Mouse (Mus musculus): Measurements from ENCODE around the gene Sh3gl3.

DNA sequence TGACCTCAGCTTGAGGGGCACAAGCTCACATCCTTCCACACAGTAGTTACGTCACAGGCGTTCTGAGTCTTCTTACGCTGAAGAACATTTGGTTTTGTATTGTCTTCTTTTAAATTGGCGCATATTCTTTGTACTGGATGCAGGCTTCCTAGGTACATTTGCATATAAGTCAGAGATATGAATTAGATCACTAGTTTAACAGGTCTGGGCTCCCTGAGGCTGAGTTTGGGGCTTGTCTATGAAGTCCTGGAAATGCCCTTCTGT lies 63.2 kb downstream of the Sh3gl3 start:
- TF ChIP-seq GATA1 (IDR thresholded peaks at IDR 0.05; ENCODE audit: borderline replicate concordance, low read length) = no peak
- no peak for TF ChIP-seq FLI1 (IDR thresholded peaks at IDR 0.05; ENCODE audit: low read length)

Measured in megakaryocyte, embryonic 14.5 days (primary cell).